Mouse (Mus musculus) heart, embryonic 14.5 days (tissue): ENCODE results near the gene Tbc1d7. TPM values are rescaled to one million over a fixed set of nuclear protein-coding genes. Genes with fewer than 3 reads are reported as not detected.

Experiments
- ATAC-seq: fragments of 200-750 bp; cut with Nextera tagmentation; 2 replicates; pipeline ENCODE4 v1.8.0; 2017; ENCODE audit warnings: low read depth, moderate TSS enrichment; ENCODE audit not compliant: insufficient number of reproducible peaks, insufficient read depth, low FRiP score
- H3K27ac ChIP-seq, 2 experiments: fragments of 200-500 bp in 1 of 2; fragments of 300-500 bp in 1 of 2; sonication (generic) in 1 of 2; replicated peaks in 1 of 2; 2 replicates each; pipeline ENCODE4 v1.5.1; 2012 to 2014; ENCODE audit warnings: low read depth in 2 of 2, low read length in 2 of 2, control low read depth in 1 of 2, mild to moderate bottlenecking in 1 of 2, mixed read lengths in 1 of 2; ENCODE audit not compliant: control insufficient read depth in 1 of 2, insufficient read depth in 1 of 2
- H3K27me3 ChIP-seq: fragments of 300-500 bp; sonication (generic); 2 replicates; pipeline ENCODE4 v1.6.1; 2014; ENCODE audit warnings: mild to moderate bottlenecking, low read length, control low read depth; ENCODE audit not compliant: control insufficient read depth, insufficient read depth
- H3K36me3 ChIP-seq: fragments of 300-500 bp; sonication (generic); 2 replicates; pipeline ENCODE4 v1.6.1; 2014; ENCODE audit warnings: mild to moderate bottlenecking, control low read depth, low read length, mixed read lengths; ENCODE audit not compliant: control insufficient read depth, insufficient read depth
- H3K4me1 ChIP-seq, 2 experiments: fragments of 200-500 bp in 1 of 2; fragments of 300-500 bp in 1 of 2; sonication (generic) in 1 of 2; 2 replicates each; pipeline ENCODE4 v1.6.1; 2012 to 2014; ENCODE audit warnings: low read length in 2 of 2, control low read depth in 1 of 2, mixed read lengths in 1 of 2; ENCODE audit not compliant: control insufficient read depth in 2 of 2, insufficient read depth in 2 of 2
- H3K4me2 ChIP-seq: fragments of 300-500 bp; sonication (generic); 2 replicates; pipeline ENCODE4 v1.6.1; 2014; ENCODE audit warnings: mild to moderate bottlenecking, low read length
- H3K4me3 ChIP-seq, 2 experiments: fragments of 200-500 bp in 1 of 2; fragments of 300-500 bp in 1 of 2; sonication (generic) in 1 of 2; 2 replicates each; pipeline ENCODE4 v1.5.1; 2012 to 2014; ENCODE audit warnings: low read length in 2 of 2, mild to moderate bottlenecking in 2 of 2, control low read depth in 1 of 2, low read depth in 1 of 2, moderate library complexity in 1 of 2; ENCODE audit not compliant: control insufficient read depth in 1 of 2, insufficient read depth in 1 of 2
- H3K9ac ChIP-seq: fragments of 300-500 bp; sonication (generic); 2 replicates; pipeline ENCODE4 v1.6.1; 2014; ENCODE audit warnings: mild to moderate bottlenecking, low read length
- H3K9me3 ChIP-seq: fragments of 300-500 bp; sonication (generic); 2 replicates; pipeline ENCODE4 v1.6.1; 2016; ENCODE audit warnings: low read length, control low read depth; ENCODE audit not compliant: control insufficient read depth
- WGBS: fragments of 180-500 bp; shearing (Covaris S2); extraction: QIAGEN DNeasy Blood & Tissue Kit; methylation state at CpG from one replicate; pipeline ENCODE4 v1.1.7; 2014; 5-methylcytosine and 5-hydroxymethylcytosine counted together
- polyA plus RNA-seq: library from polyadenylated mRNA; unstranded; fragments of >200 nt; fragmentation: Nextera tagmentation; extraction: Ambion mirVana; gene quantifications from 2 replicates; pipeline ENCODE4 v1.2.1, GENCODE M21; 2014

Tbc1d7 gene
- polyA plus RNA-seq, 1 experiment from 2014 or later, result 78.1 TPM

DNA sequence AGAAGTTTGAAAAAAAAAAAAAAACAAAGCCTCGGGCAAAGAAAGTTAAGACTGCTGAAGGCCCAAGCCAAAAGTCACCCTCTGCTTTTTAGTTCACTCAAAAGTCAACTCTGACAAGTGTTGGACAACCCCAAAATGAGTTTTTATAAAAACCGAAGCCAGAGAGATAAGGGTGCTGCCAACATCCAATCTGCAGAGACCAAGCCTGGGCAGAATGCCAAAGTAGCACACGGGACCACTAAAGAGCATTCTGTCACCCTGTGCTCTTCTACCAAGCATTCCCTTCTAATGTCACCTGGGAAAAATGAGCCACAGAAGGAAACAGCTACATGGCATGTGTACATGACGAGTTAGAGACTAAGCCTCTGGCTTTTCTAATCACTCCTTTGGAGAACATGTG is 36.8 kb downstream of the Tbc1d7 start:
- Histone ChIP-seq H3K36me3 (no peaks in the 10 kb centered on the region), H3K27ac (peak overlapping the region; percentile 95 to 98), H3K4me1 (peaks cover 42 to 44% of the 10 kb centered on the region in 2 experiments), H3K27me3 (no peaks in the 10 kb centered on the region), H3K4me2 (no peak overlapping the region), H3K9ac (no peak overlapping the region), H3K4me3 (no peak overlapping the region), H3K9me3 (no peaks in the 10 kb centered on the region)
- peak; percentile 75 for ATAC-seq
- 7% methylated on average over 4 of the region's 4 CpGs for WGBS

DNA sequence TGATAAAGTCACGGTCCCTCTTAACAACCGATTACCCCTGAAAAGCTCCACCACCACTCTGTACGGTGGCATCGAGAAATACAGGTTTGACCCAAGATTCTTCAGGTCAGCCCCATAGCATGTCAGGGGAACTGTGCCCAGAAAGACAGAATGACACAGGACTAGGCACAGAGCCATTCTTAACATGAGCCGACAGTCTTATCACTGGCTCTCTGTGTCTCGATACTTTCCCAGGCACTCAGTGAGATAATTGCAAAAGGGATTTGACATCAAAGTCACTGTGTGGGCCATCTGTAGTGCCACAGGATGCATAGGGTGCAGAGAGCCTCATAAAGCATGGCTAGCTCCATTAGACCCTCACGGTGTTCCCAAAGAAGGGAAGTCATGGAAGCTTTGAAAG is 37.9 kb downstream of the Tbc1d7 start:
- peak; percentile 51; the same call in 1 of the 2 replicates for ATAC-seq
- 18% methylated on average over 7 of the region's 7 CpGs for WGBS
- Histone ChIP-seq H3K9me3 (no peaks in the 10 kb centered on the region), H3K36me3 (no peaks in the 10 kb centered on the region), H3K4me3 (no peak overlapping the region), H3K4me2 (0 out of 2 replicates have a peak overlapping the region, but pooled peaks have one; percentile 11), H3K27me3 (no peaks in the 10 kb centered on the region), H3K27ac (peak overlapping the region; percentile 93 to 98), H3K4me1 (peaks cover 42 to 44% of the 10 kb centered on the region in 2 experiments), H3K9ac (no peak overlapping the region)

DNA sequence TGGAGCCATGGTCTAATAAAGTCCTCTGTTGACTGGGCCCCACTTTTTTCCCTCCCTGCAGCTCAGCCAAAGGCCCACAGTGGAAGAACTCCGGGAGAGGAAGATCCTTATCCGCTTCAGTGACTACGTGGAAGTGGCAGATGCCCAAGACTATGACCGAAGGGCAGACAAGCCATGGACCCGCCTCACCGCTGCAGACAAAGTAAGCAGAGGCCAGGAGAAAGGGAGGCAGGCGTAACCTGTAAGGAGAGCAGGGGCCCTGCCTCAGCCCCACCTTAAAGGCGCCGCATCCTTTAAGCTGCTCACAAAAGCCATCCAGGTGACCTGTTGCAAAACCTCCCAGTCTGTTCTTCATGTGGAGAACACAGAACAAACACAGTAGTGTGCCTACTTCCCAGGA is 38.4 kb downstream of the Tbc1d7 start:
- H3K4me3 ChIP-seq, result no peak overlapping the region
- H3K9ac ChIP-seq, result no peak overlapping the region
- H3K4me2 ChIP-seq, result no peak overlapping the region
- H3K9me3 ChIP-seq, result no peaks in the 10 kb centered on the region
- H3K27me3 ChIP-seq, result no peaks in the 10 kb centered on the region
- peak overlapping the region; percentile 93 to 98 for H3K27ac ChIP-seq
- WGBS, result 43% methylated on average over 9 of the region's 9 CpGs
- peaks cover 42 to 44% of the 10 kb centered on the region in 2 experiments for H3K4me1 ChIP-seq
- H3K36me3 ChIP-seq, result no peaks in the 10 kb centered on the region
- ATAC-seq, result no peak

DNA sequence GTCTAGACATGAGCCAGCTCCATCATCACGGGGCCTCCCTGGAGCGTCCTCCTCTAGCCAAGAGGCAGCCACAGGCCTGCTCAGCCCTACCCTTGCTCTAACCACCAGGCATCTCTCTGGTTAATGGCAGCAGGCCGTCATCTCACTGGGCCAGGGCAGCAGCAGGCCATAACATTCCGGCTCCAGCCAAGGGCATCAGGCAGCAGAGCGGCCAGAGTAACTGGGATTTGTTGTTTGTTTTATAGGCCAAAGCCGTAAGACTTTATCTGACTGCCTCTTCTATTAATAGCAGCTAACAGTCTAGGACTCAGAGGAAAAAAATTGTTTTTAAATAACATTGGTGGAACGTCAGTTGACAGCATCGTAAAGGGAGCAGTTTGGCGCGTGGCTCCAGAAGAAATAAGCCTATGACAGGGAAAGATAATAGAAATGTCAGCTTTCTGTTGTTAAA is 39.5 kb downstream of the Tbc1d7 start:
- 3% methylated on average over 10 of the region's 10 CpGs for WGBS
- peak overlapping the region; percentile 59 for H3K9ac ChIP-seq

DNA sequence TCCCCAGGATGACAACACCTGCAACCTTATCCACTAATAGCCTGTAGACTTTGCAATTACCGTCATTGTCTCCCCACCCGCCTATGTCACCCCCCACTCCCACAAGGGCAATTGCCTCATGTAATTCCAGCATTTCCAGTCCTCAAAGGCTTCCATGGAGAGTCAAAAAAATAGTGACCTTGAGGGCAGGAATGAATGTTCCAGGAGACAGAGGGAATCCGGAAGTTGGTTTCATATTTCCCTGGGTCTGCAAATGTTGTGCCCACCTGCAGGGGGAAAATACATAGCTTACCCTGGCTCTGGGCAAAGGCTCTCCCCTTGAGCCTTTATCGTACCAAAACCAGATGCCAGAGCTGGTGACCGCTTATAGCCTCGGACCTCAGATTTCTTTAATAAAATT is 41.1 kb downstream of the Tbc1d7 start:
- Histone ChIP-seq H3K4me2 (no peak overlapping the region), H3K4me3 (no peak overlapping the region), H3K27ac (peak overlapping the region in 1 of 2 experiments; percentile 98; a peak in 1 of 4 replicates), H3K27me3 (no peaks in the 10 kb centered on the region), H3K9me3 (no peaks in the 10 kb centered on the region), H3K4me1 (peaks cover 38 to 44% of the 10 kb centered on the region in 2 experiments), H3K36me3 (no peaks in the 10 kb centered on the region), H3K9ac (no peak overlapping the region)
- WGBS, result 81% methylated on average over 6 of the region's 6 CpGs
- ATAC-seq, result no peak

More for the DNA sequence above, 39.5 kb downstream of the Tbc1d7 start:
- H3K27ac ChIP-seq, result peak overlapping the region; percentile 93 to 98
- H3K9me3 ChIP-seq, result no peaks in the 10 kb centered on the region
- H3K27me3 ChIP-seq, result no peaks in the 10 kb centered on the region
- peak; percentile 61 for ATAC-seq
- peaks cover 42 to 44% of the 10 kb centered on the region in 2 experiments for H3K4me1 ChIP-seq
- H3K4me2 ChIP-seq, result peak overlapping the region; percentile 30
- no peaks in the 10 kb centered on the region for H3K36me3 ChIP-seq
- H3K4me3 ChIP-seq, result no peak overlapping the region

DNA sequence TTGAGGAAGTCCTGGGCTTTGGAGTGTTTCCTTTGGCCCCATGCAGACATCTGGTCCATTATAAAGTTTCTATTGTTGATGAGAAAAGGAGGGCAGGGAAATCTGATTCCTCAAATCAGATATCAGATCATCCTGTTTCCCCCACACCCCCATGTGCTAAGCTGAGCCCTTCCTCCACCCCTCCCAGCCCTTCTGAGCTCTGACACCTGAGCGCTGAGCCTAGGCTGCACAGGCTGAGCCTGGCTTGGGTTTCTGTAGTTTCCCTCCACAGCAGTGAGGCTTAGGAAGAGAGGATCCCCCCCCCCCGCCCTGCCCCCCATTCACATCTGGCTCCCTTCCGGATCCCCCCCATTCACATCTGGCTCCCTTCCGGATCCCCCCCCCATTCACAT is 46.6 kb downstream of the Tbc1d7 start:
- Histone ChIP-seq H3K4me3 (no peak overlapping the region), H3K4me2 (no peak overlapping the region), H3K9me3 (no peaks in the 10 kb centered on the region), H3K4me1 (peaks cover 9 to 16% of the 10 kb centered on the region in 2 experiments; a peak in 3 of 4 replicates), H3K36me3 (no peaks in the 10 kb centered on the region), H3K9ac (peak overlapping the region; percentile 32; the same call in 1 of the 2 replicates), H3K27me3 (no peaks in the 10 kb centered on the region), H3K27ac (peak overlapping the region in 1 of 2 experiments; percentile 38; a peak in 1 of 4 replicates)
- 29% methylated on average over 4 of the region's 4 CpGs for WGBS
- no peak for ATAC-seq

DNA sequence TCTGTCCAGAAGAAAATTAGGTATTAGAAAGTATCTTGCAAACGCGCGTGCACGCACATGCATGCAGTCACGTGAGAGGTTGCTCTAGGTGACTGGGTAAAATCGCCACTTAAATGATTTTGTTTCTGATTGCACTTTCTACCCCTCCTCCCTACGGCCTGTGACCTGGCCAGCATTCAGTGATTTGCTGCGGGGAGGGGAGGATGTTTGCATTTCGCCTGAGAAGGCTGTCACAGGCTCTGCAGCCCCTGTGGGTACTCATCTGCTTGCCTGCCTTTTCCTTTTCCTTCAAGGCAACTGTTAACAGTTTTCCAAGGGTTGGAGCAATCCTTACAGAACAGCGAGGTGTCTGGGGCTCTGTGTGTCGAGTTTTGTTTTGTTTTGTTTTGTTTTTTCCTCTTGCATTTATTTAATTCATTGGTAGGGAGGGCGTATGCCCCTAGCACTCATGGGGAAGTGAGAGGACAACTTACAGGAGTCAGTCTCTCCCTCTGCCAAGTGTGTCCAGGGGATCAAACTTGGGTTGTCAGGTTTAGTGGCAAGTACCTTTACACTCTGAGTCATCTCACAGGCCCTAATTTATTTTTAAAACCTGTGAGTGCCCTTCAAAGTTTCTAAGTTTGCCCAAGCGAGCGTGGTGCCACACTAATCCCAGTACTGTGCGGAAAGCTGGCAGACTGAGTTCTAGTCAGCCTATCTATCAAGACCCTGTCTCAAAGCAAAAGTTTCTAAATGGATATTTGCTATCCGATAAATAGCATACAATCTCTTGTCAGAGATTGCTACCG is 47.2 kb downstream of the Tbc1d7 start:
- H3K4me3 ChIP-seq, result no peak overlapping the region
- no peaks in the 10 kb centered on the region for H3K36me3 ChIP-seq
- peak overlapping the region; percentile 32; the same call in 1 of the 2 replicates for H3K9ac ChIP-seq
- WGBS, result 51% methylated on average over 17 of the region's 17 CpGs
- no peaks in the 10 kb centered on the region for H3K9me3 ChIP-seq
- no peaks in the 10 kb centered on the region for H3K27me3 ChIP-seq
- no peak for ATAC-seq
- peaks cover 9 to 16% of the 10 kb centered on the region in 2 experiments; a peak in 3 of 4 replicates for H3K4me1 ChIP-seq
- H3K27ac ChIP-seq, result peak overlapping the region in 1 of 2 experiments; percentile 38; a peak in 1 of 4 replicates
- no peak overlapping the region for H3K4me2 ChIP-seq
